Mouse (Mus musculus): ENCODE data around the gene Cyp11a1.

Gene Cyp11a1

GRCm38 (mm10) chr9:58044828-58045227 is 38.6 kb downstream of the Cyp11a1 start:
- DNase-seq (ENCODE audit: low spot score), result no peak

- peak; percentile 38 for DNase-seq (ENCODE audit: low spot score)
Observed at GRCm38 (mm10) chr9:58045646-58046045, 39.4 kb downstream of the Cyp11a1 start.

GRCm38 (mm10) chr9:58047061-58047460 is 40.9 kb downstream of the Cyp11a1 start:
- no peak for DNase-seq (ENCODE audit: low spot score)

- DNase-seq (ENCODE audit: low spot score), result no peak
Observed at GRCm38 (mm10) chr9:58048621-58049020, 42.4 kb downstream of the Cyp11a1 start.

- DNase-seq (ENCODE audit: low spot score), result no peak
Observed at GRCm38 (mm10) chr9:58049186-58049585, 43.0 kb downstream of the Cyp11a1 start.

GRCm38 (mm10) chr9:58049861-58050260 is 43.6 kb downstream of the Cyp11a1 start:
- peak; percentile 55 for DNase-seq (ENCODE audit: low spot score)

- DNase-seq (ENCODE audit: low spot score), result peak; percentile 60
Observed at GRCm38 (mm10) chr9:58051937-58052336, 45.7 kb downstream of the Cyp11a1 start.

- DNase-seq (ENCODE audit: low spot score), result peak; percentile 79
Observed at GRCm38 (mm10) chr9:58053102-58053501, 46.9 kb downstream of the Cyp11a1 start.

- no peak for DNase-seq (ENCODE audit: low spot score)
Observed at GRCm38 (mm10) chr9:58053544-58053943, 47.3 kb downstream of the Cyp11a1 start.

GRCm38 (mm10) chr9:58054032-58054431 is 47.8 kb downstream of the Cyp11a1 start:
- DNase-seq (ENCODE audit: low spot score), result no peak

GRCm38 (mm10) chr9:58055666-58056065 is 49.5 kb downstream of the Cyp11a1 start:
- DNase-seq (ENCODE audit: low spot score), result peak; percentile 45

GRCm38 (mm10) chr9:58059920-58060319 is 53.7 kb downstream of the Cyp11a1 start:
- DNase-seq (ENCODE audit: low spot score), result peak; percentile 81

- DNase-seq (ENCODE audit: low spot score), result peak; percentile 85
Observed at GRCm38 (mm10) chr9:58060677-58061667, 54.8 kb downstream of the Cyp11a1 start.

- DNase-seq (ENCODE audit: low spot score), result peak; percentile 78
Observed at GRCm38 (mm10) chr9:58063531-58063930, 57.3 kb downstream of the Cyp11a1 start, which contains the start of gene Stra6. Gene Stra6 (plus strand): TSS chr9:58063788.

GRCm38 (mm10) chr9:58065532-58065931 is 59.3 kb downstream of the Cyp11a1 start:
- no peak for DNase-seq (ENCODE audit: low spot score)

GRCm38 (mm10) chr9:58065977-58066730 is 59.9 kb downstream of the Cyp11a1 start:
- DNase-seq (ENCODE audit: low spot score), result peak; percentile 45

- peak; percentile 57 for DNase-seq (ENCODE audit: low spot score)
Observed at GRCm38 (mm10) chr9:58066731-58067095, 60.5 kb downstream of the Cyp11a1 start.

- DNase-seq (ENCODE audit: low spot score), result peak; percentile 61
Observed at GRCm38 (mm10) chr9:58067546-58067945, 61.3 kb downstream of the Cyp11a1 start.

GRCm38 (mm10) chr9:58074561-58074960 is 68.3 kb downstream of the Cyp11a1 start:
- DNase-seq (ENCODE audit: low spot score), result peak; percentile 75

Data from MN1 (cell line).